Mouse (Mus musculus) adrenal gland (tissue): Measurements from ENCODE around the gene Ola1.

Source experiments
- intact Hi-C: fragments of 180-260 bp; cut with DNase I; formaldehyde crosslinking; loops from one replicate; pipeline ENCODE4 v1.15.1; 2025

Gene Ola1

GRCm38 (mm10) chr2:73157202-73157601 lies 61.5 kb downstream of the Ola1 start:
- intact Hi-C loops, result no loop called here

DNA sequence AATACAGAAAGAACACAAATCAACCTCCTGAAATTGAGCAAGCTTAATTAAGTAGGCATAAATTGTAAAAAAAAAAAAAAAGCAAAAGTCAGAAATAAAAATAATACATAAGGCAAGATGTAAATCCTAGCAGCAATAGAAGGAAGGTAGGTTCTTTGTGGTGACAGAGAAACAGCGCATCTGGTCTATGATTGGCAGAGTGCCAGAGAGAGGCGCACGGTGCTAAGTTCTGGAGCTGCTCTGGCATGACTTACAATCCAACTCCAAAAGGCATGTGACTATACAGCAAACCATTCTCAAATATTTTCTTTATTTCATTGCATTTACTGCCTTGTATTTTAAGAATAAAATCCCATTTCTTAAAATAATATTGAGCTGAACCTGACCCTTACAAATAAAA lies 68.2 kb downstream of the Ola1 start:
- intact Hi-C loops, result no loop called here

DNA sequence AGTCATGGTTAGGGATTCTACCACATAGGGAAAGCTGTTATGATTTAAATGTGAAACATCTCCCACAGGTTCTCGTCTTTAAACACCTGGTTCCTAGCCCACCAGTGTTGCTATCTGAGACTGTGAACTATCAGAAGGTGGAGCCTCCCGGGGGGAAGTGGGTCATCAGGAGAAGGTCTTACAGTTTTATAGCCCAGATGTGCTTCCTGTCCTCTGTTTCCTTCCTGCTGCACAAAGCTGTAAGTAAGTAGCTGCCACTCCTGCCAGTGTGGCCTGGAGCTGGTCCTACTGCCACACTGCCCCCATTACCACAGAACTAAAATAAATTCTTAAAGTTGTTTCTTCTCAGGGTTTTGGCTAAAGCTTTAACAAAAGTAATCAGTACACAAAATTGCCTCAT lies 72.6 kb downstream of the Ola1 start:
- intact Hi-C loops, result no loop called here

- intact Hi-C loops, result no loop called here
Observed at GRCm38 (mm10) chr2:73143732-73144131, 75.0 kb downstream of the Ola1 start.

GRCm38 (mm10) chr2:73142832-73143470 lies 75.8 kb downstream of the Ola1 start:
- intact Hi-C loops, result no loop called here

DNA sequence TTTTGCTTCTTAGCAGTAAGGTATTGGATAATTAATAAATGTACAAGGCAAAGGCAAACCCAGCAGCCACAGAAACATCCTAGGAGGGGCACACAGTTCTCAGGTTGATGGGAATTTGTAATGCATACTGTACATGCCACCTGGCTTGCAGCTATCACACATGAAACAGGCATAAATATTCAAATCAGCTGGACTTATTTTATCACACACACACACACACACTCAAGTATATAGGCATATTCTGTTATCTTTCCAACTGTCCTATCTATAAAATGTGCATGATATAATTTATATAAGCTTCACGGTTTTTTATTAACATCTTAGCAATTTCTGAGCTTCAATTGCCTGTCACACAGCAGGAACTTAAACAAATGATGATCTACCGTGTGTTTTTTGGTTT lies 85.8 kb downstream of the Ola1 start:
- intact Hi-C loops, result no loop called here

GRCm38 (mm10) chr2:73127686-73128085 lies 91.0 kb downstream of the Ola1 start:
- intact Hi-C loops, result no loop called here

DNA sequence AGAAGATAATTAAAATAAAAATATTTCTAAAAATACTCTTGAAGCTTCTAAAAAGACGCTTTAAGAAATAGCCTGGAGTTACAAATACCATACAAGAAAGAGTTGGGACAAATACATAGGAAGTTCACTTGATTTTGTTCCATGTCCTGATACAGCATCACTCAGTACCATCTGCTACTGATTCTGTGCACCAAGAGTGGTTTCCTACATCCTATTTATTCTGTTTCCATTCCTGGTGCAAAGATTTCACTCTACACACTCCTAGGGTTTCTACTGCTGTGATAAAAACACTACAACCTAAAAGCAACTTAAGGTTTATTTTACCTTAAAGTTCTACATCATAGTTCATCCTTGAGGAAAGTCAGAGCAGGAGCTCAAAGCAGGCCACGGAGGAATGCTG lies 99.9 kb downstream of the Ola1 start:
- intact Hi-C loops, result no loop called here

DNA sequence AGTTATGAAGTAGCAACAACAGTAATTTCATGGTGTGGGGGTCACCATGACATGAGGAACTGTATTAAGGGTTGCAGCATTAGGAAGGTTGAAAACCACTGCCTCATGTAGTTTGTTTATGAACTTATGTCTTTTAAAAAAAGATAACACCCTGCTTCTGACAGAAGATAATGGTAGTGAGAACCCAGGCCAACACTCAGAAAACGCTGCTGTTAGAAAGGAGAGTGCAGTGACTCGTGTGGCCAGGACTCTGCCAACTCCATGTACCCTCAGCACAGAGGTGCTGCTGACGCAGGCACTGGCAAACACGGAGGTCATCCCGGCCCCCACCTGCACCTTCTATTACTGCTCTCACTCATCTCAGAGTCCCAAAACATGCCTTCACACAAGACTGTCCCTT lies 111.6 kb downstream of the Ola1 start:
- intact Hi-C loops, result no loop called here

GRCm38 (mm10) chr2:73096491-73096890 lies 122.2 kb downstream of the Ola1 start:
- intact Hi-C loops, result no loop called here

- intact Hi-C loops, result no loop called here
Observed at GRCm38 (mm10) chr2:73095300-73095699, 123.4 kb downstream of the Ola1 start.

GRCm38 (mm10) chr2:73093032-73093431 lies 125.7 kb downstream of the Ola1 start:
- intact Hi-C loops, result no loop called here

GRCm38 (mm10) chr2:73091302-73091701 lies 127.4 kb downstream of the Ola1 start:
- intact Hi-C loops, result no loop called here

GRCm38 (mm10) chr2:73087641-73088040 lies 131.1 kb downstream of the Ola1 start:
- intact Hi-C loops, result no loop called here

DNA sequence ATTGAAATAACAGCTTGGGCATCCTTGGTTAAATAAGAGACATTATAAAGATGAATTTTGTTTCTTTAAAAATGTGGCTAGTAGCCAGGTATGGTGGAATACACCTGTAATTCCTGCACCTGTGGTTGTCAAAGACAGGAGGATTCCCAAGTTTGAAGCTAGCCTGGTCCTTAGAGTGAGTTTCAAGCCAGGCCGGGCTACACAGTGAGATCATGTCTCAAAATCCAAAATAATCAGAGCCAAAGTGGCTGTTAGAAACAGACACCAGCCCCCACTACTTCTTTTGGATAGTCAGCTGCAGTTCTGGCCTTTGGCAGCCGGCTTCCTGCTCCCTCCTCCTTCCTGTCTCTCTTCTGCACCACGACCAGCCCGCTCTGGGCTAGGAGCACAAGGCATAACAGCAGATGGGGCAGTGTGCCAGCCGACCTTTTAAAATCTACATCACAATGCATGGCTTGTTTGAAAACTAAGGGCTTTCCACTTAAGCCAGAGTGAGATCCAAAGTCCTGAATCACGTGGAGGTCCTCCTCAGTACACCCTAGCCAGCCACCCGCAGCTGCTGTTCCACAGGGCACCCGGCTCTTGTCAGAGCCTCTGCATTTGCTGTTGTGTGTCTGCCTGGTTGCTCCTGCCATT lies 132.9 kb downstream of the Ola1 start:
- intact Hi-C loops, result no loop called here

- intact Hi-C loops, result no loop called here
Observed at GRCm38 (mm10) chr2:73082476-73082875, 136.2 kb downstream of the Ola1 start.

DNA sequence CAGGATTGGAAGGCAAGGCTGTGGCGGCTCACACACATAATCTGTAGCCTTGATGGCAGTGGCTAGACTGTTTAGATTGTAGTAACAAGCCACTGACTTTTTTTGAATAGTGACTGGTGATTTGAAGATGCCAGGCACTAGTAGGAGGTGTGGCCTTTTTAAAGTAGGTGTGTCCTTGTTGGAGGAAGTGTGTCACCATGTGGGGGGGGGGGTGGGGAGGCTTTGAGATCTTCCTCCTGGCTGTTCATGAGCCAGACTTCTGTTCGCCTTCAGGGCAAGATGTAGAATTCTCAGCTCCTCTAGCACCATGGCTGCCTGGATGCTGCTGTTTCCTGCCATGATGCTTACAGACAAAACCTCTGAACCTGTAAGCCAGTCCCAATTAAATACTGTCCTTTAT lies 136.9 kb downstream of the Ola1 start:
- intact Hi-C loops, result no loop called here

DNA sequence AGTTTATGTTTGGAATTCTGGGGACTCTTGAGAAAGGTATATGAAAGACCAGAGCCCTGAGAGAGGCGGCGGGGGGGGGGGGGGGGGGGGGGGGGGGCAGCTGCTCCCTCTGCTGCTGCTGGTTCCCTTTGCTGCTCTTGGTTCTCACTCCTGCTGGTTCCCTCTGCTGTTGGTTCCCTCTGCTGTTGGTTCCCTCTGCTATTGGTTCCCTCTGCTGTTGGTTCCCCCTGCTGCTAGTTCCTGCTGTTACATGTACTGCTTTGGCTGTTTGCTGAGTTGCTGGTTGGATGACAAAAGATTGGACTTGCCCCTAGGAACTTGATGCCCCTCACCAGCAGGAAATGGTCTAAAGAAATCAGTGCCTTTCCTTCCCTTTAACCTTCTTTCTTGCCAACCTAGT lies 138.6 kb downstream of the Ola1 start:
- intact Hi-C loops, result no loop called here

DNA sequence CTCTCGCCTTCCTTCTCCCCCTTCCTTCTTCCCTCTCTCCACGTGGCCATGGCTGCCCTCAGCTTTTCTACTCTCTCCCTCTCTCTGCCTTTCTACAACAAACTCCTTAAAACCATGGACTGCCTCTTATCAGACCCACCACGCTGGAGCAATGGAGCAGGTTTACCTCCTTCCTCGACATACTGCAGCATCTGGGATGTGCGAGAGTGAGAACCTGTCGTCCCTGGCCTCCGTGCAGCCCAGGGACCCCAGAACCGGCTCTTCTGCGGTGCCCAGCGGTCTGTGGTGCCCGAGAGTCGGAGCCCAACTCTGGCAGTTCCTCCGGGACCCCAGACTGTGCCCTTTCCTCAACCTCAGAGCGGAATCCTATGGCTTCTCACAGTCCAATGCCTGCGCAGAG lies 139.4 kb downstream of the Ola1 start:
- intact Hi-C loops, result no loop called here

DNA sequence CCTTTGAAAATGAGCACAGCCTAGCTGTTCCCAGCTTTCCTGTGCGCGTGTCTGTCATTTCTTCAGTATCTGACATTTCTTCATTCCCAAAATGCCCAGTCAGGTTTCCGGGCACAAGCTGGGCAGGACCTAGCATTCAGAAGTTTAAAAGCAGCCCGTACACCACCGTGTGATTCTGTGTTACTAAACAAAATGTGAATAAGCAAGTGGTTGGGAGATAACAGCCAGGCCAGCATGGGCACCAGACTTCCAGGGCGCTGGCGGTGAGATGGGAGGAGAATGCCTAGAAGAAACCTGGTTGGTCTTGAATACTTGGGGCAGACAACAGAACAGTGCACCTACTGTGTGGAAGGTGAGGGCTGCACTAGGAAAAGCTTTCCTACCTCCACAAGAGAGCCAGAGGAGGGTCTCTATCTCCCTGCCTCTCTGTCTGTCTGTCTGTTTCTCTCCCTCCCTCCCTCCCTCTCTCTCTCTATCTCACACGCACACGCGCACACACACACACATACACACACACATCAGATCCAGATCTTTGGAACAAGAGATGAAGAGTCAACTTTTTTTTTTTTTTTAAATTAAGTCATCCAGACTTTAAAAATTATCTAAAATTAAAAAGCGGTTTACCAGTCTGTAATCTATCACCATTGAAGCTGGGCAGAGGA lies 144.8 kb downstream of the Ola1 start:
- intact Hi-C loops, result no loop called here

GRCm38 (mm10) chr2:73071201-73071600 lies 147.5 kb downstream of the Ola1 start:
- intact Hi-C loops, result no loop called here

DNA sequence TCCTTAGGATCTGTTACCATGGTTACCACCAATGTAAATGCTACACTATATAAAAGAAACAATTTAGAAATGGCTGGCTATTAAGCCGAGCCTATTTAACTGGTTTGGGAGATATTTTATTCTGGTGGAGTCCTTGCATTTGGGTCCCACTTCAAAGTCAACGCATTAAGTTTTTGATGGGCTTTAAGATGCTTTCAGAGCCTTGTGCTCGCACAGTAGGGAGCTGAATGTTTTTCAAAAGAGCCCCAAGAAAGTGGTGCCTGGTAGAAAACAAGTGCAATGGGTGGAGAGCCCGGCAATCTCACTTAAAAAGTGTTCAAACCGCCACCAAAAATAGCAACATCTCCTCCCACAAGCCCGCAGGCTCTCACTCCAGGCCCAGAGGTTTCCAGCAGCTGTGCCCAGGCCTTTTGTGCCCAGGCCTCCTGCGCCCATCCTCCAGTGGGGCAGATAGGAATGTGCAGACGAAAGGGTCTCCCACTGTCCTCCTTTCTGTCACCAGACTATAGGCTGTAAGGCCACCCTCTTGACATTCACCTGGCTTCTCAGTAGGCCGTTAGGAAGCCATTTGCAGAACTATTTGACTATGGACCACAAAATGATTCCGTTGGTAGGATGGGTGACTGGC lies 148.2 kb downstream of the Ola1 start:
- intact Hi-C loops, result no loop called here
